Mouse (Mus musculus) cerebellum, adult 18-20 months (tissue): ENCODE measurements around the gene Atp5mpl.

ENCODE experiments used
- DNase-seq, 2 experiments: peaks; one replicate each; pipeline ENCODE4 v3.0.0; 2021

Gene Atp5mpl

DNA sequence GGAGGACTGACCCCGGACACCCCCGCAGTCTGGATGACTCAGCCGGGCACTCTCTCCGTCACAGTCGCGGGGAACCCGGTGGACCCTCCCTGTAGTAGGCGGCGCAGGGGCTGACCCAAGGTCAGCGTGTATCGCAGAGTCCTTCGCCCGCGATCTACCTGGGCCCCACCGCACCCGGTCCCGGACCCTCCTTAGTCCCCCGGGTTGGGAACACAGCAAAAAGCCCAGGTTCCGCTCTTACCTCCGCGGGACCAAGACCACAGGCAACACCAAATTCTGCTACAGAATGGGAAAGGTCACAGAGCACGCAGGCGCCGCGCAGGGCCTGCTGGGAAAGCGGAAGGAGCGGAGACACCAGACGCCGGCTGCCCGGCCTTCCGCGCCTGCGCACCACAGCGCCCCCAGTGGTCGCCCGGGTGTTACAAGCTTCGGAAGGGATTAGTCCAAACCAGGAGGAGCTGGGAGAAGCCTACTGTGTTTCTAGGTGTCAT is at the start of gene Atp5mpl:
Gene Atp5mpl, minus strand, starts transcription at position 295 of the 491 bp plus-strand sequence.
- peak; percentile 95 to 100 for DNase-seq

DNA sequence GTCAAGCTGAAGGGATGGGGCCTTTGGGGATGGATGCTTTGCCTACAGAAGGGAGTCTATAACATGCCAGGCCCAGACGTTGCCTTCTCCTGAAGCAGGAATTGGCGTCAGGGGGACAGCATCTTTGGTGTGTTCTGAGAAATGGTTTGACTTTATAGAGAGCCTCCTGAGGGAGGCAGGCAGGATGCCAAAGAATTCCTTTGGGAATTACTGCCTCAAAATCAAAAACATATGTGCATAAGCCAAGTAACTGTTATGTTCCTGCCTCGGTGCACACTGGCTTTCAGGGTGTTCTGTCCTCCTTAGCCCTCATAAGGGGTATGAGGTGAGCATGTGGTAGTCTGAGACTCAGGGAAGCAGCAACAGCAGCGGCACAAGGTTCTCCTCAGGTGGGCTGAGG is 49.6 kb upstream of the Atp5mpl start:
- no peak for DNase-seq

GRCm38 (mm10) chr12:112013271-112013801 is 46.6 kb upstream of the Atp5mpl start:
- DNase-seq = no peak

- DNase-seq = no peak
These were observed 45.9 kb upstream of the Atp5mpl start for GRCm38 (mm10) chr12:112012511-112013270.

DNA sequence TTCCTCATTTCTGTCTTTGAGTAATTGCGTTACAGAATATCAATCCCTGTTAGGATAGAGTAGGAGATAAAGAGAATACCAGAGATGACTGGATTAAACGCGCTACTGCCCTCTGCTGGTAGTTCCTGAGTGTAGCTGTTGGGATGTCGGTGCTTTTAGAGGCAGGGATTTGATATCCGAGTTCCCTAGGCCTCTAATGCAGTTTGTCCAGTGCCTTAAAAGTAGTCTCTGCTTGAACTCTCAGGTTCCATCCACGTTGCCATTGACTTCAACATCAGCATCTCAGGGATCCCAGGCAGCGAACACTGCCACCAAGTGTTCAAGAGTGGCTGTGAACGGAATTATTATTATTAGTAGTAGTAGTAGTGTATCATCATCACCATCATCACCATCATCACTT is 34.4 kb upstream of the Atp5mpl start:
- peak; percentile 67 to 76 for DNase-seq

- DNase-seq = no peak
These were observed 33.0 kb upstream of the Atp5mpl start for GRCm38 (mm10) chr12:111999735-112000134.

DNA sequence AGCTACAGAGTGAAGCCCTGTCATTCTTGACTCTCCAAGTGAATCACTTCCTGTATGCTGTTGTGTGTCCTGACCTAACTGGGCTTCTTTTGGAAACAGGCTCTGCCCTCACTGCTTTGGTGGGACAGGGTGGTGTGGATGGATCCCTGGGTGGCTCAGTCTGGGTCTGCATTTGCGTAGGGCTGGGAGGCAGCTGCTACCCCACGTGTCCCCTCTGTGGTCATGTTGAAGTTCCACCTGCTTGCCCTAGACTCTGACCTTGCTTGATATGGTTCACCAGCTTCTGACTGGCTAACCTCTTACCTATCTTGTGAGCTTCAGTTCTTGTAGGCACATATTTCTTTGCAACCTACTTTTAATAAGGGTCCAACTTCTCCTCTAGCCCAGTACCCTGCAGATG is 28.4 kb upstream of the Atp5mpl start:
- DNase-seq = no peak

- DNase-seq = no peak
These were observed 25.8 kb upstream of the Atp5mpl start for GRCm38 (mm10) chr12:111992626-111993025.

GRCm38 (mm10) chr12:111986756-111987155 is 20.0 kb upstream of the Atp5mpl start:
- no peak for DNase-seq

GRCm38 (mm10) chr12:111983165-111983564 is 16.4 kb upstream of the Atp5mpl start:
- DNase-seq = no peak

DNA sequence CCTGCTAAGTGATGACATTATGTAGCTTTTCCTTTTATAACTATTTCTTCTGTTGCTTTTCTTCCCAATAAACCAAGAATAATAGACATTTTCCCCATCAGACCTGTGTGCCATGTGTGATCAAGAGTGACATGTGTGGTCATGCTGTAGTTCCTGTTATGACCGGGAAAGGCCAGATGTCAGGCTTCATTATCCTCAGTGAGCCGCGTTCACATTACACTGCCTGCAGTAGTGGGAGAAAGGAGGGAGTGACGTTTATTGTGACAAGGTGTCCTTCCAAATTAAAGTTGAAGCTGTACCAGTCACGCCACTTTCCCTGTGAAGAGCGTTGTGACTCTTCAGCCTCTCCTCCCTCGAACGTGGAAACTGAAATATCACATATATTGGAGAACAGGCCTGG is 15.1 kb upstream of the Atp5mpl start:
- DNase-seq = no peak

- DNase-seq = no peak
These were observed 14.2 kb upstream of the Atp5mpl start, which contains the start of gene Rd3l for GRCm38 (mm10) chr12:111980887-111981367. Rd3l (minus strand) TSS chr12:111981317.

GRCm38 (mm10) chr12:111978274-111978673 is 11.5 kb upstream of the Atp5mpl start:
- no peak for DNase-seq

GRCm38 (mm10) chr12:111977138-111977537 is 10.4 kb upstream of the Atp5mpl start:
- DNase-seq = no peak

GRCm38 (mm10) chr12:111974578-111974977 is 7.8 kb upstream of the Atp5mpl start:
- no peak for DNase-seq

DNA sequence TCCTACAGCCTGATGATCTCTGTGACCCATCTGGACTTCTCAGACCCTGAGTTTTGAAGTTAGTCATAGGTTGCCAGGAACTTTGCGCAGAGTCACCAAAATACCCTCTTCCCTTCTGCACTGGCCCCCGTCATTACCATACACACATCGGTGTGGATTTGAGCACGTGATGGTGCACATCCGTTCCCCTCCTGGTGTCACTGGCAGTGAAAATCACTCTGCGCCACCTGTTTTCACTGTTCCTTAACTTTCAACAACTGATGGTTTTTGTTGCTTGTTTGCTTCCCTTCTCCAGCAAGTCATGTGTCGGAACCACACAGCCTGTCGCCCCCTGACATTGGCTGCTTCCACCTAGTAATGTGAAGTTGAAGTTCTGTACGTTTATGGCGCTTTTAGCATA is 5.7 kb upstream of the Atp5mpl start:
- DNase-seq = no peak

DNA sequence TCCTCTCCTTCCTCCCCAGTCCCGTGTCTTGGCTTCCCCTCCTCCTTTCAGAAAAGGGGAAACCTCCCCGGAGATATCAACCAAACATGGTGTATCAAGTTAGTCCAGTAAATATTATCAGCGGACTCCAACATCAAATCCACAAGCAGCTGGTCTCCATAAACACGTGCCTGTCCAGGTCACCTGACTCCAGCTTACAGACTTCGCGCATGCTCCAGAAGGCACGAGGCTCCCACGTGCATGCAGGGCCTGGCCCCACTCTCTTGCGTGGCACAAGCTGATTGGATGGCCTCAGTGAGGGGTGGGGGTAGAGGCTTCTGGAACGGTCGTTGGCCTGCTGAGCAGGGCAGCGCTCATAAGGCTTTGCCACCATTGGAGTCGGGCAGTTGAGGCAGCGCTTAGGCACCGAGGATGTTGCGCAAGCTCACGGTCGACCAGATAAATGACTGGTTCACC is 4.5 kb upstream of the Atp5mpl start, which contains the start of gene Tdrd9:
Gene Tdrd9, plus strand, starts transcription at position 329 of the 456 bp plus-strand sequence.
- DNase-seq = no peak

- DNase-seq = no peak
These were observed 3.3 kb upstream of the Atp5mpl start for GRCm38 (mm10) chr12:111970085-111970484.

DNA sequence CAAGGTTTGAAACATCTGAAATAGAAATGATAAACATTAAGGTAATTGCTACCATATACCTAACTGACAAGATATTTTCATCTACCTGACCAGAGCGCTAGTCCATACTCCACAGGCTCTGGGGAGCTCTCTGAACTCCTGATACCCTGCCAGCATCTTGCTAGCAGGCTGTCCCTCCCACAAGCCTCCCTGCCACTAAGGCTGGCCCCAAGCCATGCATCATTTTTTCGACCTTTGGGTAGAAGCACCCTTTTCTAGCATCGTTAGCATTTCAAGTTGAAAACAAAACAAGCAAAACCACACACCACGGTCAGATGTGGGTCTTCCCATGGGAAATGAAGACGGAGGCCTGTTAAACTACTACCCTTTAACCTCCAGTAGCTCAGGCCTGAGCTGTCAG is 3.4 kb downstream of the Atp5mpl start:
- DNase-seq = no peak

DNA sequence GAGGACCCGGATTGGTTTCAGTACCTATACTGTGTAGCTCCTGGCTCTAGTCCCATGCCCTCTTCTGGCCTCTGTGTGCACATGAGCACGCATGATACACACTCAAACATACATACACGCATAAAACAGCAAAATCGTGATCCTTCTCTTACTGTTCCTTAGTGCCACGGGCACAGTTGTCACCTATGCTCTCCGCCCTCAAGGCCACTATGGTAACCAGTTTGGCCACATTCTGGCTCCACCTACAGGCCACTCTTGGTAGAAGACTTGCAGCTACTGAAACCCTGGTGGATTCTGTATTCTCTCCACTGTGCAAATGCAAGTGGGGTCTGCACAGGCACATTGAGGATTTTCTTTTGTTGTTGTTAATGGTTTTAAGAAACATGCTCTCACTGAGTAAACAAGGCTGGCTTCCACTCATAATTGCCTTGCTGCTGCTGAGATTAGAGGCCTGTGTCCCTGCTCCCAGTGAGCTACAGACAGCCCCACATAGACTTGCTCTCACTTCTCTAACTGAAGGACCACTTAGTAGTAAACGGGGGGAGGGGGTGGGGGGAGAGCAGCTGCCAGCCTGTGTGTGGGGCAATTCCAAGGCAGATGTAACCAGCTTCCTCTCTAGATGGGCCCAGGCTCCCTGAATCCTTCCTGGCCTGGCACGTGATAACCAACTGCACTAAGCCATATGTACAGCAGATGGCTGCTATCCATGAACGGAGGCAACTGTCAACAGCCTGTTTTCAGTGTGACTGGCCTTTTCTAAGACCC is 8.5 kb downstream of the Atp5mpl start:
- peak; percentile 84 to 85 for DNase-seq

- DNase-seq = no peak
These were observed 10.6 kb downstream of the Atp5mpl start for GRCm38 (mm10) chr12:111956173-111956572.

- no peak for DNase-seq
These were observed 15.1 kb downstream of the Atp5mpl start for GRCm38 (mm10) chr12:111951701-111952100.

DNA sequence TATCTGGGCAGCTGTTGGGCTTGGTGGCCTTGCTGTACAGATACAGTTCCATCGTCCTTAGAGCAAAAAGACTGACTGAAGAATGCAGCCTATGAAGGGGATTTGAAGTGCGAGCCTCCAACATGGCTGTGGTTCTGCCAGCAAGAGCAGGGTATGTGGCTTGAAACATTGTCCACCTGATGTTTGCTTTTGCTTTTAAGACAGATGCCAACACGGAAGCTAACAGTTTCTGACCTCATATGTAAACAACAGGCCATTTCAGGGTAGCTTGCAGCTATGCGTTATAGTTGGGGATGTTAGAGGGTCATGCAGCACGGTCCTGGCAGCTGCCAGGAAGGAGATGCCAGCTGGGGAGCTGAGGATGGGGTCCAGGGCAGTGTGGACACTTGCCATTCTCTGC is 16.3 kb downstream of the Atp5mpl start:
- no peak for DNase-seq
